Mouse (Mus musculus) MEL (cell line): ENCODE measurements around the gene Adra2c. TPM values are rescaled to one million over a fixed set of nuclear protein-coding genes. Genes with fewer than 3 reads are reported as not detected.
A peak's percentile ranks its signal among the peaks of the same experiment; 100 is the strongest.

Source experiments
- DNase-seq: peaks from one replicate; pipeline ENCODE4 v3.0.0; 2011; ENCODE audit warnings: low read depth, low spot score
- H3K27ac ChIP-seq: 2 replicates; pipeline ENCODE4 v1.5.1; 2012; ENCODE audit warnings: low read depth, mild to moderate bottlenecking, control low read depth, low read length, moderate library complexity; ENCODE audit not compliant: control insufficient read depth
- H3K27me3 ChIP-seq, 2 experiments: fragments of 150-350 bp in 1 of 2; sonication (generic) in 1 of 2; 2 replicates each; pipeline ENCODE4 v1.6.1; 2012; ENCODE audit warnings: low read length in 2 of 2, mild to moderate bottlenecking in 2 of 2, improper control_type of control experiment in 1 of 2, moderate library complexity in 1 of 2; ENCODE audit not compliant: insufficient read depth in 2 of 2, control insufficient read depth in 1 of 2
- H3K36me3 ChIP-seq, 2 experiments: 2 replicates each; pipeline ENCODE4 v1.6.1; 2012 to 2014; ENCODE audit warnings: low read length in 2 of 2, improper control_type of control experiment in 1 of 2, inconsistent platforms in 1 of 2, mild to moderate bottlenecking in 1 of 2; ENCODE audit not compliant: insufficient read depth in 2 of 2, control insufficient read depth in 1 of 2
- H3K4me1 ChIP-seq, 2 experiments: fragments of 150-350 bp in 1 of 2; sonication (generic) in 1 of 2; 2 replicates each; pipeline ENCODE4 v1.6.1; 2012; ENCODE audit warnings: low read length in 2 of 2, improper control_type of control experiment in 1 of 2, mild to moderate bottlenecking in 1 of 2; ENCODE audit not compliant: insufficient read depth in 2 of 2, control insufficient read depth in 1 of 2
- H3K4me3 ChIP-seq, 2 experiments: fragments of 150-350 bp in 1 of 2; sonication (generic) in 1 of 2; 2 replicates each; pipeline ENCODE4 v1.5.1; 2012; ENCODE audit warnings: low read depth in 2 of 2, low read length in 2 of 2, mild to moderate bottlenecking in 2 of 2, moderate library complexity in 2 of 2, control low read depth in 1 of 2, improper control_type of control experiment in 1 of 2; ENCODE audit not compliant: control insufficient read depth in 1 of 2, insufficient read depth in 1 of 2
- H3K79me2 ChIP-seq: 2 replicates; pipeline ENCODE4 v1.6.1; 2012; ENCODE audit warnings: mild to moderate bottlenecking, low read length, moderate library complexity; ENCODE audit not compliant: control insufficient read depth, poor library complexity, insufficient read depth
- H3K9ac ChIP-seq: 2 replicates; pipeline ENCODE4 v1.6.1; 2012; ENCODE audit warnings: low read depth, mild to moderate bottlenecking, control low read depth, low read length, moderate library complexity; ENCODE audit not compliant: control insufficient read depth, poor library complexity, severe bottlenecking
- H3K9me3 ChIP-seq: fragments of 150-350 bp; sonication (generic); replicated peaks from 2 replicates; pipeline ENCODE4 v1.6.1; 2012; ENCODE audit warnings: mild to moderate bottlenecking, low read length, improper control_type of control experiment, moderate library complexity; ENCODE audit not compliant: insufficient read depth
- BHLHE40 ChIP-seq: IDR thresholded peaks from 2 replicates; pipeline ENCODE4 v1.6.1; 2012; ENCODE audit warnings: low read depth, mild to moderate bottlenecking, inconsistent platforms, low read length, improper control_type of control experiment, borderline replicate concordance
- ETS1 ChIP-seq: IDR thresholded peaks from 2 replicates; pipeline ENCODE4 v1.6.1; 2012; ENCODE audit warnings: low read depth, mild to moderate bottlenecking, inconsistent platforms, low read length, improper control_type of control experiment, moderate library complexity
- GATA1 ChIP-seq: IDR thresholded peaks from 2 replicates; pipeline ENCODE4 v1.6.1; 2011; ENCODE audit warnings: low read depth, low read length, improper control_type of control experiment
- MAFK ChIP-seq: IDR thresholded peaks from 2 replicates; pipeline ENCODE4 v1.6.1; 2011; ENCODE audit warnings: low read depth, mild to moderate bottlenecking, low read length, improper control_type of control experiment, borderline replicate concordance
- NELFE ChIP-seq: IDR thresholded peaks from 2 replicates; pipeline ENCODE4 v1.6.1; 2011; ENCODE audit warnings: low read depth, low read length, improper control_type of control experiment
- POLR2A ChIP-seq, 2 experiments: IDR thresholded peaks; 2 replicates each; pipeline ENCODE4 v1.6.1; 2011 to 2012; ENCODE audit warnings: low read length in 2 of 2, mild to moderate bottlenecking in 2 of 2, control low read depth in 1 of 2, improper control_type of control experiment in 1 of 2, low read depth in 1 of 2, moderate library complexity in 1 of 2; ENCODE audit not compliant: control insufficient read depth in 1 of 2, insufficient read depth in 1 of 2, poor library complexity in 1 of 2
- RAD21 ChIP-seq: IDR thresholded peaks from 2 replicates; pipeline ENCODE4 v1.6.1; 2011; ENCODE audit warnings: mild to moderate bottlenecking, low read depth, low read length, improper control_type of control experiment
- RCOR1 ChIP-seq: IDR thresholded peaks from 2 replicates; pipeline ENCODE4 v1.6.1; 2012; ENCODE audit warnings: low read depth, mild to moderate bottlenecking, inconsistent platforms, low read length, improper control_type of control experiment
- SMC3 ChIP-seq: IDR thresholded peaks from 2 replicates; pipeline ENCODE4 v1.6.1; 2011; ENCODE audit warnings: low read depth, low read length, improper control_type of control experiment
- TBP ChIP-seq: IDR thresholded peaks from 2 replicates; pipeline ENCODE4 v1.8.0; 2011; ENCODE audit warnings: low read depth, low read length, improper control_type of control experiment
- USF1 ChIP-seq: IDR thresholded peaks from 2 replicates; pipeline ENCODE4 v1.6.1; 2014; ENCODE audit warnings: low read depth, mild to moderate bottlenecking, inconsistent platforms, low read length, improper control_type of control experiment, moderate library complexity
- ZKSCAN1 ChIP-seq: IDR thresholded peaks from 2 replicates; pipeline ENCODE4 v1.6.1; 2012; ENCODE audit warnings: low read depth, mild to moderate bottlenecking, inconsistent platforms, low read length, improper control_type of control experiment, moderate library complexity
- ZMIZ1 ChIP-seq: IDR thresholded peaks from 2 replicates; pipeline ENCODE4 v1.6.1; 2012; ENCODE audit warnings: low read depth, mild to moderate bottlenecking, inconsistent platforms, low read length, improper control_type of control experiment, moderate library complexity
- ZNF384 ChIP-seq: IDR thresholded peaks from 2 replicates; pipeline ENCODE4 v1.6.1; 2012; ENCODE audit warnings: low read depth, mild to moderate bottlenecking, inconsistent platforms, low read length, improper control_type of control experiment
- polyA plus RNA-seq, 2 experiments: library from polyadenylated mRNA; stranded (reverse) in 1 of 2; unstranded in 1 of 2; fragments of >175 nt in 1 of 2; fragments of >200 nt in 1 of 2; gene quantifications; 2 replicates each; pipeline versions ENCODE4 v1.2.1 to v1.2.4; 2012; ENCODE audit warnings: low replicate concordance in 2 of 2, low read depth in 1 of 2; ENCODE audit not compliant: insufficient read length in 2 of 2, insufficient read depth in 1 of 2, missing spikeins in 1 of 2
- total RNA-seq: library from RNA; depleted of rRNA; stranded (reverse); fragments of 300-350 nt; gene quantifications from 2 replicates; pipeline ENCODE4 v1.2.3, GENCODE M21; 2012

Adra2c gene
- total and polyA plus RNA-seq, 3 experiments = not detected

- Histone ChIP-seq H3K27me3 (no peaks in the 10 kb centered on the region), H3K9me3 (no peaks in the 10 kb centered on the region; the same call in 1 of the 2 replicates)
These were observed 28.6 kb downstream of the Adra2c start for GRCm38 (mm10) chr5:35306692-35307091.

GRCm38 (mm10) chr5:35309853-35310252 lies 31.7 kb downstream of the Adra2c start:
- Histone ChIP-seq H3K36me3 (no peaks in the 10 kb centered on the region), H3K9ac (no peak overlapping the region), H3K4me3 (no peak overlapping the region), H3K27me3 (no peaks in the 10 kb centered on the region), H3K79me2 (no peaks in the 10 kb centered on the region), H3K9me3 (no peaks in the 10 kb centered on the region), H3K4me1 (no peaks in the 10 kb centered on the region), H3K27ac (no peak overlapping the region)
- DNase-seq = no peak
- no peak for TF ChIP-seq RCOR1
- TF ChIP-seq, all 39 proteins: peak for 0

More at GRCm38 (mm10) chr5:35306692-35307091, 28.6 kb downstream of the Adra2c start:
- Histone ChIP-seq H3K27ac (no peak overlapping the region), H3K9ac (no peak overlapping the region), H3K4me3 (no peak overlapping the region), H3K79me2 (no peaks in the 10 kb centered on the region), H3K4me1 (no peaks in the 10 kb centered on the region), H3K36me3 (no peaks in the 10 kb centered on the region)
- TF ChIP-seq BHLHE40 (no peak), TBP (no peak), ZNF384 (no peak), ZKSCAN1 (peak; percentile 67)
- no peak for DNase-seq

- no peaks in the 10 kb centered on the region for H3K27me3 ChIP-seq
- no peaks in the 10 kb centered on the region for H3K4me1 ChIP-seq
- H3K9ac ChIP-seq = no peak overlapping the region
- H3K36me3 ChIP-seq = no peaks in the 10 kb centered on the region
- H3K27ac ChIP-seq = no peak overlapping the region
- no peak overlapping the region for H3K4me3 ChIP-seq
- TF ChIP-seq ZMIZ1 = no peak
- TF ChIP-seq RAD21 = no peak
- TF ChIP-seq USF1 = no peak
- no peak for TF ChIP-seq SMC3
- no peak for TF ChIP-seq MAFK
- no peak for TF ChIP-seq ETS1
- no peak for TF ChIP-seq NELFE
- TF ChIP-seq GATA1 = no peak
- TF ChIP-seq POLR2A (IDR thresholded peaks at IDR 0.05; ENCODE audit: control insufficient read depth in 1 of 2, insufficient read depth in 1 of 2, low read depth in 1 of 2, low read length in 2 of 2, poor library complexity in 1 of 2) = no peak
- no peaks in the 10 kb centered on the region for H3K9me3 ChIP-seq
- DNase-seq = no peak
- no peaks in the 10 kb centered on the region for H3K79me2 ChIP-seq
These were observed 33.7 kb downstream of the Adra2c start for GRCm38 (mm10) chr5:35311738-35312250.
